Mouse (Mus musculus): Measurements from ENCODE around the gene Ltbp4. TPM values are rescaled to one million over a fixed set of nuclear protein-coding genes. Genes with fewer than 3 reads are reported as not detected.
A peak's percentile ranks its signal among the peaks of the same experiment; 100 is the strongest.

The Ltbp4 gene
- total and polyA plus RNA-seq, 3 experiments = 0.43 to 2.6 (median 1.5) TPM

DNA sequence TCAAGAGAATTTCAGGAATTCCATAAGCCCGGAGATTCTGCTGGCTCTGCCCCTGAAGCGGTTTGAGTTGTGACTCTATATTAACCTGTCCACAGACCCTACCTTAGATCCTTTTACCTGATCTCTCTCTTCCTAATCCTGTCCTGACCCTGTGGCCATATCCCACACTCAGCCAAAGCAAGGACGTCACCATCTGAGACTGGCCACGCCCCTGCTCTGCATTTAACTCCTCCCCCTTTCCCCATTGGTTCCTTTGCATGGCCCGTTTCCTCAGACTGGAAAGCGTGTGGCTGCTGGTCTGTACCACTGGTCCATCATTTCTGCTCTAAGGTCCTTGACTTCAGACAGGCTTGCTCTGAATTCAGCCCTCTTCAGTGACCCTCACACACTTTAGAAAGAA lies 8.0 kb upstream of the Ltbp4 start:
- peak; percentile 32 for DNase-seq (ENCODE audit: extremely low read depth)
- H3K4me2 ChIP-seq (ENCODE audit: insufficient read depth, low read depth, poor library complexity, severe bottlenecking) = no peak overlapping the region
- in situ Hi-C loops (cut with MboI; ENCODE audit: low pct_ligation_motif_present, low pct_unique_long_range_greater_than_20kb, low sequenced_read_pairs) = no loop called here
- H3K4me1 ChIP-seq (ENCODE audit: control insufficient read depth in 1 of 2, insufficient read depth in 2 of 2) = peaks cover 7 to 23% of the 10 kb centered on the region in 2 experiments
- no peak overlapping the region for H3K4me3 ChIP-seq (replicated peaks in 1 of 3; ENCODE audit: low read depth in 2 of 3, low read length in 2 of 3, poor library complexity in 1 of 3)
- H3K9me3 ChIP-seq (replicated peaks; ENCODE audit: low read length) = no peaks in the 10 kb centered on the region
- no peak for TF ChIP-seq NELFE (IDR thresholded peaks at IDR 0.05; ENCODE audit: low read depth, low read length)
- no peak for TF ChIP-seq NRF1 (IDR thresholded peaks at IDR 0.05; ENCODE audit: low read depth, low read length)
- no peak for TF ChIP-seq BHLHE40 (IDR thresholded peaks at IDR 0.05; ENCODE audit: low read depth, low read length)
- no peak for TF ChIP-seq RAD21 (IDR thresholded peaks at IDR 0.05; ENCODE audit: low read depth, low read length)
- TF ChIP-seq ELF1 (IDR thresholded peaks at IDR 0.05; ENCODE audit: low read depth, low read length) = no peak
- no peak for TF ChIP-seq ZNF384 (IDR thresholded peaks at IDR 0.05; ENCODE audit: low read depth, low read length)
- no peak for TF ChIP-seq CTCF (conservative IDR thresholded peaks at IDR 0.05 in 1 of 2, IDR thresholded peaks at IDR 0.05 in 1 of 2; ENCODE audit: low read depth in 2 of 2, low read length in 2 of 2)
- TF ChIP-seq ETS1 (conservative IDR thresholded peaks at IDR 0.05; ENCODE audit: low read depth, low read length) = no peak
- no peak for TF ChIP-seq CHD1 (IDR thresholded peaks at IDR 0.05; ENCODE audit: low read depth, low read length)
- TF ChIP-seq ZC3H11A (IDR thresholded peaks at IDR 0.05; ENCODE audit: low read depth, low read length) = no peak
- TF ChIP-seq TCF12 (IDR thresholded peaks at IDR 0.05; ENCODE audit: low read depth, low read length) = no peak
- no peak for TF ChIP-seq MAFK (IDR thresholded peaks at IDR 0.05; ENCODE audit: insufficient replicate concordance, low read length)
- no peak for TF ChIP-seq MYC (IDR thresholded peaks at IDR 0.05; ENCODE audit: low read depth, low read length)
- no peak for TF ChIP-seq ZKSCAN1 (IDR thresholded peaks at IDR 0.05; ENCODE audit: borderline replicate concordance, low read depth, low read length)
- TF ChIP-seq MEF2A (IDR thresholded peaks at IDR 0.05; ENCODE audit: borderline replicate concordance, low read depth, low read length) = no peak
- H3K9ac ChIP-seq (ENCODE audit: insufficient read depth, low read depth) = no peak overlapping the region
- no peaks in the 10 kb centered on the region for H3K79me2 ChIP-seq (replicated peaks; ENCODE audit: control insufficient read depth, extremely low read depth, insufficient read depth, poor library complexity, severe bottlenecking)
- H3K27ac ChIP-seq (ENCODE audit: insufficient read depth, low read depth) = no peak overlapping the region
- no peaks in the 10 kb centered on the region for H3K27me3 ChIP-seq (replicated peaks)
- peaks cover 39 to 83% of the 10 kb centered on the region in 2 experiments for H3K36me3 ChIP-seq (replicated peaks in 1 of 2; ENCODE audit: control insufficient read depth in 1 of 2, insufficient read depth in 1 of 2, low read length in 1 of 2)
- dilution Hi-C loops (cut with MboI; ENCODE audit: extremely low pct_ligation_motif_present, extremely low pct_unique_long_range_greater_than_20kb, low sequenced_read_pairs) = no loop called here

- peak; percentile 91 for DNase-seq (ENCODE audit: extremely low read depth)
- dilution Hi-C loops (cut with MboI; ENCODE audit: extremely low pct_ligation_motif_present, extremely low pct_unique_long_range_greater_than_20kb, low sequenced_read_pairs) = no loop called here
- peak; percentile 44 for TF ChIP-seq JUN (IDR thresholded peaks at IDR 0.05; ENCODE audit: insufficient read depth, low read depth, low read length)
- TF ChIP-seq MAX (IDR thresholded peaks at IDR 0.05; ENCODE audit: low read length) = no peak
- no peak for TF ChIP-seq CHD1 (IDR thresholded peaks at IDR 0.05; ENCODE audit: low read depth, low read length)
- peak; percentile 72 for TF ChIP-seq JUND (conservative IDR thresholded peaks at IDR 0.05; ENCODE audit: low read depth, low read length)
- no peak for TF ChIP-seq ZC3H11A (IDR thresholded peaks at IDR 0.05; ENCODE audit: low read depth, low read length)
- TF ChIP-seq NRF1 (IDR thresholded peaks at IDR 0.05; ENCODE audit: low read depth, low read length) = no peak
- no peak for TF ChIP-seq E2F4 (IDR thresholded peaks at IDR 0.05; ENCODE audit: insufficient replicate concordance, low read depth, low read length)
- TF ChIP-seq ELF1 (IDR thresholded peaks at IDR 0.05; ENCODE audit: low read depth, low read length) = no peak
- peak; percentile 56 to 77; a peak in 3 of 4 replicates for TF ChIP-seq CTCF (conservative IDR thresholded peaks at IDR 0.05 in 1 of 2, IDR thresholded peaks at IDR 0.05 in 1 of 2; ENCODE audit: low read depth in 2 of 2, low read length in 2 of 2)
- peak; percentile 30; the same call in 1 of the 2 replicates for TF ChIP-seq ZNF384 (IDR thresholded peaks at IDR 0.05; ENCODE audit: low read depth, low read length)
- peak; percentile 43 for TF ChIP-seq HCFC1 (IDR thresholded peaks at IDR 0.05; ENCODE audit: low read depth, low read length)
- peak; percentile 36 for TF ChIP-seq RAD21 (IDR thresholded peaks at IDR 0.05; ENCODE audit: low read depth, low read length)
- TF ChIP-seq ZKSCAN1 (IDR thresholded peaks at IDR 0.05; ENCODE audit: borderline replicate concordance, low read depth, low read length) = no peak
- TF ChIP-seq NELFE (IDR thresholded peaks at IDR 0.05; ENCODE audit: low read depth, low read length) = no peak; the same call in 1 of the 2 replicates
- TF ChIP-seq SMC3 (IDR thresholded peaks at IDR 0.05; ENCODE audit: low read depth, low read length) = peak; percentile 71
- no peak for TF ChIP-seq MAFK (IDR thresholded peaks at IDR 0.05; ENCODE audit: insufficient replicate concordance, low read length)
- no peak for TF ChIP-seq MEF2A (IDR thresholded peaks at IDR 0.05; ENCODE audit: borderline replicate concordance, low read depth, low read length)
- no peak for TF ChIP-seq SIN3A (IDR thresholded peaks at IDR 0.05; ENCODE audit: low read length)
- no peak for TF ChIP-seq ETS1 (conservative IDR thresholded peaks at IDR 0.05; ENCODE audit: low read depth, low read length)
- no peak for TF ChIP-seq KAT2A (IDR thresholded peaks at IDR 0.05; ENCODE audit: insufficient replicate concordance, low read length)
- TF ChIP-seq PAX5 (IDR thresholded peaks at IDR 0.05; ENCODE audit: low read length) = no peak
- TF ChIP-seq ZMIZ1 (IDR thresholded peaks at IDR 0.05; ENCODE audit: low read depth, low read length) = no peak
- TF ChIP-seq GABPA (IDR thresholded peaks at IDR 0.05; ENCODE audit: insufficient replicate concordance, low read depth, low read length) = no peak
- no peak for TF ChIP-seq USF2 (conservative IDR thresholded peaks at IDR 0.05; ENCODE audit: low read depth, low read length)
- TF ChIP-seq CHD2 (IDR thresholded peaks at IDR 0.05; ENCODE audit: low read length) = peak; percentile 91
- TF ChIP-seq MAZ (IDR thresholded peaks at IDR 0.05; ENCODE audit: low read depth, low read length) = peak; percentile 79
- no peak for TF ChIP-seq RCOR1 (conservative IDR thresholded peaks at IDR 0.05; ENCODE audit: low read depth, low read length)
Observed at GRCm38 (mm10) chr7:27342595-27342994, 5.1 kb upstream of the Ltbp4 start.

More at GRCm38 (mm10) chr7:27342595-27342994, 5.1 kb upstream of the Ltbp4 start:
- Histone ChIP-seq H3K27me3 (replicated peaks) (peaks cover 7% of the 10 kb centered on the region), H3K36me3 (replicated peaks in 1 of 2; ENCODE audit: control insufficient read depth in 1 of 2, insufficient read depth in 1 of 2, low read length in 1 of 2) (peaks cover 19 to 56% of the 10 kb centered on the region in 2 experiments), H3K9ac (ENCODE audit: insufficient read depth, low read depth) (no peak overlapping the region), H3K4me3 (replicated peaks in 1 of 3; ENCODE audit: low read depth in 2 of 3, low read length in 2 of 3, poor library complexity in 1 of 3) (peak overlapping the region in 2 of 3 experiments; percentile 1 to 2), H3K27ac (ENCODE audit: insufficient read depth, low read depth) (peak overlapping the region; percentile 41; the same call in 1 of the 2 replicates), H3K4me1 (ENCODE audit: control insufficient read depth in 1 of 2, insufficient read depth in 2 of 2) (peaks cover 7 to 31% of the 10 kb centered on the region in 2 experiments), H3K79me2 (replicated peaks; ENCODE audit: control insufficient read depth, extremely low read depth, insufficient read depth, poor library complexity, severe bottlenecking) (no peaks in the 10 kb centered on the region), H3K4me2 (ENCODE audit: insufficient read depth, low read depth, poor library complexity, severe bottlenecking) (no peak overlapping the region), H3K9me3 (replicated peaks; ENCODE audit: low read length) (no peaks in the 10 kb centered on the region)
- in situ Hi-C loops (cut with MboI; ENCODE audit: low pct_ligation_motif_present, low pct_unique_long_range_greater_than_20kb, low sequenced_read_pairs) = no loop called here
